Mouse (Mus musculus): Measurements from ENCODE around the gene Rps29.

Rps29 gene

DNA sequence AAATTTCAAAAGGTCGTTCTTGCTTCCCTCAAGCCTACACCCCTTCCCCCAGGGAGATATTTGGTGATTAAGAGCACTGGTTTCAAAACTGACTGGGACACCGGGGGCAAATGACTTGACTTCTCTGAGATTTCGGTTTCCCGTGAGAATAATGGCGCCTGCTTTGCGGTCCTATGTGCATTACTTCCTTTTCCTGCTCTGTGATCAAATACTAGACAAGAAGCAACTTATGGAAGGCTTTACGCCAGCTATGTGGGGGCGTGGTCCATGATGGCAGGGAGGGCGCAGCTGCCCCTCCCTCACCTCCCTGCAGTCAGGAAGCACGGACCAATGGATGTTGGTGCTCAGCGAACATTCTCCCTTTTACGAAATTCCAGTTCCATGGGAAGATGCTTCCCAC lies 28.5 kb downstream of the Rps29 start:
- DNase-seq (ENCODE audit: low read depth, low spot score), result peak; percentile 29

- peak; percentile 29 for DNase-seq (ENCODE audit: low read depth, low spot score)
Measured at GRCm38 (mm10) chr12:69129634-69130310, 29.2 kb downstream of the Rps29 start.

GRCm38 (mm10) chr12:69127626-69128025 lies 31.4 kb downstream of the Rps29 start:
- no peak for DNase-seq (ENCODE audit: low read depth, low spot score)

- peak; percentile 75 for DNase-seq (ENCODE audit: low read depth, low spot score)
Measured at GRCm38 (mm10) chr12:69127170-69127569, 31.8 kb downstream of the Rps29 start.

GRCm38 (mm10) chr12:69125066-69125465 lies 33.9 kb downstream of the Rps29 start:
- no peak for DNase-seq (ENCODE audit: low read depth, low spot score)

DNA sequence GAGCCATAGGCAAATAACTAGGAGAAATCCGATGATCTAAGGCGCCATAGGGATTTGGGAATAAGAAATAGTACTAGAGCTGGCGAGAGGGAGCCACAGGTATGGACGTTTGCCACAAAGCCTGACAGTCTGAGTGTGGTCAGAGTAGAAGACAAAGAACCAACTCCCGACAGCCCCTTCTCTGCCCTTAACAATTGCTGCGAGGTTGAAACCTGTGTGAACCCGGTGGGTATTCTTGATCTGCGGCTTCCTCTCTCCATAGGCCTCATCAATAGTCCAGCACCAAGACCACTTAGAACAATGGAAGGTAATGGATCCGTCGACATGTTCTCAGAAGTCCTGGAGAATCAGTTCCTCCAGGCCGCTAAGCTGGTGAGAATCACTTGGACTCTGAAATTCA lies 36.2 kb downstream of the Rps29 start:
- no peak for DNase-seq (ENCODE audit: low read depth, low spot score)

- DNase-seq (ENCODE audit: low read depth, low spot score), result no peak
Measured at GRCm38 (mm10) chr12:69119908-69120307, 39.1 kb downstream of the Rps29 start.
